Mouse (Mus musculus) heart, embryonic 10.5 days (tissue): ENCODE results near the gene Gm20671. TPM values are rescaled to one million over a fixed set of nuclear protein-coding genes. Genes with fewer than 3 reads are reported as not detected.
"Not testable (repeated sequence)": the region's sequence is repeated elsewhere in the genome, so short reads cannot be mapped to it uniquely, and the experiment has no call there.

Experiments
- DNase-seq: peaks from one replicate; pipeline ENCODE4 v3.0.0-alpha.2; 2017; ENCODE audit warnings: low spot score
- H3K27ac ChIP-seq: fragments of 300-500 bp; sonication (generic); 2 replicates; pipeline ENCODE4 v1.5.1; 2016; ENCODE audit warnings: mild to moderate bottlenecking
- H3K27me3 ChIP-seq: fragments of 300-500 bp; sonication (generic); 2 replicates; pipeline ENCODE4 v1.6.1; 2016; ENCODE audit warnings: mild to moderate bottlenecking; ENCODE audit not compliant: poor library complexity, insufficient read depth, severe bottlenecking
- H3K36me3 ChIP-seq: fragments of 300-500 bp; sonication (generic); 2 replicates; pipeline ENCODE4 v1.6.1; 2016; ENCODE audit warnings: mild to moderate bottlenecking, moderate library complexity
- H3K4me1 ChIP-seq: fragments of 300-500 bp; sonication (generic); 2 replicates; pipeline ENCODE4 v1.6.1; 2016; ENCODE audit warnings: mild to moderate bottlenecking
- H3K4me3 ChIP-seq: fragments of 300-500 bp; sonication (generic); 2 replicates; pipeline ENCODE4 v1.5.1; 2016; ENCODE audit warnings: mild to moderate bottlenecking, moderate library complexity
- H3K9me3 ChIP-seq: fragments of 300-500 bp; sonication (generic); 2 replicates; pipeline ENCODE4 v1.6.1; 2016; ENCODE audit warnings: mild to moderate bottlenecking, moderate library complexity
- WGBS: fragments of 180-500 bp; shearing (Covaris S2); methylation state at CpG from one replicate; pipeline ENCODE4 v1.1.7; 2016; 5-methylcytosine and 5-hydroxymethylcytosine counted together
- polyA plus RNA-seq: library from polyadenylated mRNA; unstranded; fragments of >200 nt; fragmentation: Nextera tagmentation; extraction: Ambion mirVana; gene quantifications from 2 replicates; pipeline ENCODE4 v1.2.1, GENCODE M21; 2016

Gene Gm20671
- polyA plus RNA-seq: not detected in 2 replicates

DNA sequence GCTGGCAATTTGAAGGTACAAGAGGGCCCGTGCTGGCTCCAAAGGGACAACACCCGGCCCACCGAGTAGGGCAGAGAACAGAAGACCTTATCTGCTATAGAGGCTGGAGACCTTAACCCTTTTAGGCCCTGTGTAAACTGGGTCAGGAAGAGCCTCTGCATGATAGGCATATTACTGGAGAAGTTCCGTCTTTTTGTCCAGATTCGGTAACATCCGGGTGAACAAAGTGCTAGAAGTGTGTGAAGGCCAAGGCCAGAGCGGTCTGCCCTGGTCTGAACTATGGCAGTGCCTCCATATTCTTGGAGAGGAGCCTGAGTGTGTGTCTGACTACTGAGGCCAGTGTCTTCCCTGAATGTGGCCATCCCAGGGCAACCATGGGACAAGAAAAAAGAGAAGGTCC lies at the start of gene Gm20671:
Gene Gm20671, minus strand, starts transcription at position 101 of the 400 bp plus-strand sequence.
- H3K27me3 ChIP-seq: no peaks in the 10 kb centered on the region
- WGBS: 76% methylated on average over 7 of the region's 7 CpGs
- DNase-seq: no peak
- peaks cover 76% of the 10 kb centered on the region for H3K36me3 ChIP-seq
- H3K27ac ChIP-seq: no peak within 1 kb of the TSS
- H3K4me3 ChIP-seq: no peak within 1 kb of the TSS
- H3K4me1 ChIP-seq: no peaks in the 10 kb centered on the region
- no peaks in the 10 kb centered on the region for H3K9me3 ChIP-seq

DNA sequence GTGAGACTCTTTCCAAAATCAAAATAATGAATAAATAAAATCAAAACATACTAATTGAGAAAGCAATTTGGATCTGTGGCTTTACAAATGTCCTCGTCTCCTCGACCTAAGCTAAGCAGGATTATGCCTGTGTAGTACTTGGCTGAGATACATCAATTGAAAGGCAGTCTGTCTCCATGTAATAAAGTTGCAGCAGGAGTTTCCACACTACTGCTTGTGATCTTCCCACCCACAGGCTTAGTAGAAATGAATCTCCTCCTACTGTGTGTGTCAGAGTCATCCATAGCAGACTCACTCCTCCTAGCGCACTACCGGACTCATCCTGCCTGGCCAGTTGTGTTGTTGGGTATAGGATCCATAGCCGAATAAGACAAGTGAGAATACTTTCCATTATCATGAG lies 45.4 kb upstream of the Gm20671 start:
- WGBS: 95% methylated on average over 5 of the region's 5 CpGs
- Histone ChIP-seq H3K4me3 (no peak overlapping the region), H3K4me1 (no peaks in the 10 kb centered on the region), H3K27me3 (no peaks in the 10 kb centered on the region), H3K27ac (no peak overlapping the region), H3K9me3 (no peaks in the 10 kb centered on the region), H3K36me3 (peaks cover 70% of the 10 kb centered on the region)
- DNase-seq: no peak

- Histone ChIP-seq H3K4me1 (peaks cover 2% of the 10 kb centered on the region; the same call in 1 of the 2 replicates), H3K4me3 (no peak overlapping the region), H3K27ac (no peak overlapping the region), H3K36me3 (peaks cover 55% of the 10 kb centered on the region), H3K9me3 (no peaks in the 10 kb centered on the region), H3K27me3 (no peaks in the 10 kb centered on the region)
- 97% methylated on average over 5 of the region's 5 CpGs for WGBS
- no peak for DNase-seq
Measured at GRCm38 (mm10) chr5:32869389-32870024, 42.6 kb upstream of the Gm20671 start.

DNA sequence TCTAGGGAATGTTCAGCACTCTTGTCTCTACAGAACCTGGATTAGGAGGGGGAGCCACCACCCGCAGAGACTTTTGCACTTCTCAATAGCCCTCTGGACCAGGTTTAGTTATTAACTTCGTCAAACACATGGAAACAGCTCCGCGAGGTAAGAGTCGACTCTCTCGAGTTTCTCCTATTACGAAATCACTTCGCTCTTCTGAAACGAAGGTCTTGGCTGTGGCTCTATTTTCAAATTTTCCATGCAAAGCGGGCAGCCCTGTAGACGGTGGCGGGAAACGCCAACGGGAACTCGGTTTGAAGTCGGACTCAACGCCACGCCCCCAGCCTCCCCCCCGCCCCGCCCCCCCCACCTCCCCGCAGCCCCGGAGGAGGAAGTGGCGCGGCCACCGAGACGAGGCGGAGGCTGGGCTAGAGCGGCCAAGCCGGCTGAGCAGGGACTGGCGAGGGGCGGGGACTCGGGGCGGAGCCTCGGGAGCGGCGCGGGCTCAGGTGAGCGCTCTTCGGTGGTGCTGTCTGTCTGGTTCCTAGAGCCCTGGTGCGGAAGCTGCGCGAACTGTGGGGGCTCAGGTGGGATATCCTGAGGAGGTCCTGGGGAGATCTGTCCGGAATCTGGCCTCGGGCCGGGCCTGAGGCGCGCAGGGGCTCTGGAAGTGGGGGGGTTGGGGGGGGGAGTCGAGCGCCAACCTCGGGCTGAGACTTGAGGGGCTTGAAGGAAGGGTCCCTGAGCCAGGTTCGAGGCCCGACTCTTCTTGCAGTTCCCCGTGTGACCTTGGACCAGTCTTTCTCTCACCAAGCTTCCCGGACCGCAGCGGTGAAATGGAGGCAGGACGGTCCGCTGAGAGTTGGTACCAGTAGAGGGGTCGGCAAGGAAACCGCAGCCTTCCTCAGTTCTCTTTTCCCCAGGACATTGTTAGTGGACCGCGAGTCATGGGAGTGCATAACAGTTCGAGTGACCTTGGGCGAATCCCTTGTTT lies 36.6 kb upstream of the Gm20671 start, which contains the start of gene Depdc5:
Gene Depdc5, plus strand, starts transcription at position 449 of the 976 bp plus-strand sequence.
- under 1% methylated on average over 58 of the region's 64 CpGs for WGBS
- Histone ChIP-seq H3K4me3 (peak within 1 kb of the TSS; percentile 84), H3K27ac (peak within 1 kb of the TSS; percentile 92), H3K9me3 (no peaks in the 10 kb centered on the region), H3K4me1 (peaks cover 6% of the 10 kb centered on the region), H3K27me3 (no peaks in the 10 kb centered on the region), H3K36me3 (peaks cover 17% of the 10 kb centered on the region)
- peak; percentile 97 for DNase-seq

- Histone ChIP-seq H3K27me3 (no peaks in the 10 kb centered on the region), H3K27ac (peak overlapping the region; percentile 92; the same call in 1 of the 2 replicates), H3K4me3 (peak overlapping the region; percentile 84), H3K4me1 (peaks cover 6% of the 10 kb centered on the region), H3K36me3 (peaks cover 7% of the 10 kb centered on the region), H3K9me3 (no peaks in the 10 kb centered on the region)
- DNase-seq: no peak
- 85% methylated on average over 6 of the region's 6 CpGs for WGBS
Measured at GRCm38 (mm10) chr5:32862469-32863132, 35.7 kb upstream of the Gm20671 start.

DNA sequence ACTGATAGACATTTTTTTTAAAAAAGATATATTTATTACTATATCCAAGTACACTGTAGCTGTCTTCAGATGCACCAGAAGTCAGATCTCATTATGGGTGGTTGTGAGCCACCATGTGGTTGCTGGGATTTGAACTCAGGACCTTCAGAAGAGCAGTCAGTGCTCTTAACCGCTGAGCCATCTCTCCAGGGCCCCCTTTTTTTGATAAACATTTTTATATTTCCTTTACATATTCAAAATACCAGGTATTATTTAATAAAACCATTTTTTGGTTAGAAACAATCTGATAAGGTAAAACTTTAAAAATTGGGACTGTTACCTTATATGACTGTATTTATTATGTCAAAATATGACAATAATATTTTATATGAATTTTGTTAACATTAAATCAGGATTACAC lies 34.2 kb upstream of the Gm20671 start:
- no peak overlapping the region for H3K27ac ChIP-seq
- H3K36me3 ChIP-seq: no peaks in the 10 kb centered on the region
- 91% methylated on average over 1 of the region's 1 CpGs for WGBS
- H3K4me3 ChIP-seq: no peak overlapping the region
- peaks cover 6% of the 10 kb centered on the region for H3K4me1 ChIP-seq
- H3K9me3 ChIP-seq: no peaks in the 10 kb centered on the region
- H3K27me3 ChIP-seq: no peaks in the 10 kb centered on the region
- DNase-seq: no peak

- Histone ChIP-seq H3K4me1 (peaks cover 7% of the 10 kb centered on the region), H3K27ac (peak overlapping the region; percentile 88), H3K36me3 (no peaks in the 10 kb centered on the region), H3K4me3 (peak overlapping the region; percentile 64), H3K27me3 (no peaks in the 10 kb centered on the region), H3K9me3 (no peaks in the 10 kb centered on the region)
- DNase-seq: peak; percentile 83
- WGBS: 3% methylated on average over 6 of the region's 6 CpGs
Measured at GRCm38 (mm10) chr5:32857781-32858220, 30.9 kb upstream of the Gm20671 start.

DNA sequence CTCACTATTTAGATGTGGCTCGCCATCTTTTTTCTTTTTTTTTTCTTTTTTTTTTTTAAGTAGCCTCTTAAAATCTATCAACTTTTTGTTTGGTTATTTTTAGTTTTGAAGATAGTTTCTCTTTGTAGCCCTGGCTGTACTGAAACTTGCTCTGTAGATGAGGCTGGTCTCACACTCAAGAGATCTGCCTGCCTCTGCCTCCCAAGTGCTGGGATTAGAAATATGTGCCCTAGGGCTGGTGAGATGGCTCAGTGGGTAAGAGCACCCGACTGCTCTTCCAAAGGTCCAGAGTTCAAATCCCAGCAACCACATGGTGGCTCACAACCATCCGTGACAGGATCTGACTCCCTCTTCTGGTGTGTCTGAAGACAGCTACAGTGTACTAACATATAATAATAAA lies 28.4 kb upstream of the Gm20671 start:
- H3K27ac ChIP-seq, H3K9me3 ChIP-seq, H3K27me3 ChIP-seq, DNase-seq, H3K4me3 ChIP-seq: not testable (repeated sequence)
- peaks cover 12% of the 10 kb centered on the region for H3K36me3 ChIP-seq
- WGBS: 91% methylated on average over 3 of the region's 3 CpGs
- peaks cover 15% of the 10 kb centered on the region for H3K4me1 ChIP-seq

DNA sequence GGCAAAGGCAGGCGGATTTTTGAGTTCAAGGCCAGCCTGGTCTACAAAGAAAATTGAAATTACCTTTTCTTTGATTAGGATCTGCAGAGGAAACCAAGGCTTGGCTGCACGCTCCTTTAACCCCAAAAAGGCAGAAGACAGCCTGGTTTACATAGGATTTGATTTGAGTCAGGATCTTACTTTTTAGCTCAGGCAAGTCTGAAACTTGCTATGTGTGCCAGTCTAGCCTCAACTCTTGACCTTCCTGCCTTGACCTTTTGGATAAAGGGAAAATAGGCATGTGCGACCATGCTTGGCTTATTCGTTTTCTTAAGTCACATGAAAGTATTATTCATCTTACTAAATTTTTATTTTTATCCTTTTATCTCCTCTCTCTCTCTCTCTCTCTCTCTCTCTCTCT lies 27.9 kb upstream of the Gm20671 start:
- Histone ChIP-seq H3K9me3 (no peaks in the 10 kb centered on the region), H3K4me3 (no peak overlapping the region), H3K4me1 (peaks cover 15% of the 10 kb centered on the region), H3K27ac (peak overlapping the region; percentile 97), H3K36me3 (peaks cover 14% of the 10 kb centered on the region), H3K27me3 (no peaks in the 10 kb centered on the region)
- DNase-seq: no peak
- 83% methylated on average over 4 of the region's 4 CpGs for WGBS

DNA sequence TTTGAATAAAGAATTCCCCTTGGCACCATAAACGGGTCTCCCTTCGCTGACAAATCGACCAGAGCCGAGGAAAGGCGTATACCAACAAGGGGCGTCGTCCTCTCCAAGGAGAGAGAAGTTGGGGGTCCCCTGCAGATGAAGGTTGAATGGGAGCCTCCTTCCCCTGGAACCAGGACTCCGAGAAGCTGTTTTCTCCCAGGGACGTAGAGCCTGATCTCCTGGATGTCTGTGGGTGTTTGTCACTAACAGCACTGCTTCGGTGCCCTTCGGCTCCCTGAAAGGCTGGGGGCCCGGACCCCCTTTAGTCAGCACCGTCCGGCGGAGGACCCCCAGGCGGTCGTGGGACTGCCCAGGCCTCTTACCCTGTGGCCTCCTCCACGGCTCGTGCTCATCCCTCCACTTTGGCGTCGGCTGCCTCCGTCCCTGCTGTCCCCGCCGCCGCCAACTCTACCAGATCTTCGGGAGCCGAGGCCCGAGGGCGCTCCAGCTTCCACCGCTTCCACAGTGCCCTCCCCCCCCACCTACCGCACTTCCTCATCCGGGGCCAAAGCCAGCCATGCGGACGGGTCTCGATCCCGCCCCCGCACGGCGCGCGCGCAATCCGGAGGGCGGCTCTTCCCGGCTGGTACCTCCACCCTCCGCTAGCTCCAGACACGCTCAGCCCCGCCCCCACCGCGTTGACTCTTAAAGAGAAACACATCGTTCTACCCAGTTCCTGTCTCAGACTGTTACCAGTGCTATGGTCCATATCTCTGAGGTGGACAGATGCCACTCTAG lies 27.0 kb upstream of the Gm20671 start, which contains the start of gene Prr14l:
Gene Prr14l, minus strand, starts transcription at position 526 of the 777 bp plus-strand sequence.
- Histone ChIP-seq H3K27ac (peak within 1 kb of the TSS; percentile 97), H3K4me1 (peaks cover 15% of the 10 kb centered on the region), H3K9me3 (no peaks in the 10 kb centered on the region), H3K4me3 (peak within 1 kb of the TSS; percentile 88), H3K36me3 (peaks cover 19% of the 10 kb centered on the region), H3K27me3 (no peaks in the 10 kb centered on the region)
- under 1% methylated on average over 51 of the region's 51 CpGs for WGBS
- peak; percentile 98 for DNase-seq

GRCm38 (mm10) chr5:32852026-32852425 lies 25.1 kb upstream of the Gm20671 start:
- no peak for DNase-seq
- Histone ChIP-seq H3K9me3 (no peaks in the 10 kb centered on the region), H3K4me1 (peaks cover 15% of the 10 kb centered on the region), H3K4me3 (peak overlapping the region; percentile 33), H3K27ac (peak overlapping the region; percentile 53; the same call in 1 of the 2 replicates), H3K27me3 (no peaks in the 10 kb centered on the region), H3K36me3 (peaks cover 28% of the 10 kb centered on the region)
- WGBS: 61% methylated on average over 6 of the region's 6 CpGs

DNA sequence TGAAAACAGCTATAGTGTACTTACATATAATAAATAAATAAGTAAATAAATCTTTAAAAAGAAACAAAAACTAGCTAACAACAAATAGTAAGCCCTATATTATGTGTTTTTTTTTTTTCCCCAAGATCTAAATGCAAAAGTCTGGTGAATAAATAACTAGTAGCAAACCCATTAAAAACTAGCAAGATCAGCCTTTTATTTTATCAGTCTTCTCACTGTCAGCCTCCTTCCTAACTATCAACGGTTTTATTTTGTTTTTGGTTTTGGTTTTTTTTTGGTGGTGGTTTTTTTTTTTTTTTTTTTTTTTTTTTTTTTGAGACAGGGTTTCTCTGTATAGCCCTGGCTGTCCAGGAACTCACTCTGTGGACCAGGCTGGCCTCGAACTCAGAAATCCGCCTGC lies 22.7 kb upstream of the Gm20671 start:
- not testable (repeated sequence) for H3K27ac ChIP-seq, DNase-seq, H3K4me3 ChIP-seq, H3K9me3 ChIP-seq, H3K27me3 ChIP-seq
- Histone ChIP-seq H3K36me3 (peaks cover 52% of the 10 kb centered on the region), H3K4me1 (peaks cover 13% of the 10 kb centered on the region)
- WGBS: 97% methylated on average over 3 of the region's 3 CpGs
